Mouse (Mus musculus): ENCODE measurements around the gene Scg2. TPM values are rescaled to one million over a fixed set of nuclear protein-coding genes. Genes with fewer than 3 reads are reported as not detected.

The Scg2 gene
- polyA plus RNA-seq, 1 experiment from 2014 or later = 7.9 TPM

DNA sequence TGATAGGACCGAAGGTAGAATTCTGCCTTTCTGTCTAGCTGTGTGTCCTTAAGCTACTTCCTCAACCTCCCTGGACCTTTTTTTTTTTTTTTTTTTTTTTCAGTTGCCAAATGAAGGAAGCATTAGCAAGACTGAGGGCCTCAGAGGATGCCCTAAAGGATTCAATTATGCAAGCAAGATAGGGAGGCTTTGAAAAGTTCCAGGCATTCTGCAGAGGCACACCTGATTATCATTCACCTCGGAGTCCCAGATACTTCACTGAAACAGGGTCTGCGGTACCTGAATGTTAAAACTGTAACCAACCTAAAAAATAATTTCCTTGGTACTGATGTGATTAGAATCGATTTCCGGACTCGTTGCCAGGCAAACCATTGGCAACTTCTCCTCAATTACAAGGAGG is 10.0 kb upstream of the Scg2 start:
- 23% methylated on average over 6 of the region's 6 CpGs for WGBS
- Histone ChIP-seq H3K4me1 (ENCODE audit: control insufficient read depth, insufficient read depth, low read length) (no peaks in the 10 kb centered on the region), H3K9me3 (replicated peaks; ENCODE audit: control insufficient read depth, low read length) (no peaks in the 10 kb centered on the region), H3K4me3 (replicated peaks; ENCODE audit: low read length) (no peak overlapping the region), H3K9ac (ENCODE audit: low read length) (no peak overlapping the region), H3K27ac (ENCODE audit: low read length) (no peak overlapping the region), H3K4me2 (ENCODE audit: low read depth, low read length) (no peak overlapping the region), H3K36me3 (ENCODE audit: control insufficient read depth, insufficient read depth, low read length) (no peaks in the 10 kb centered on the region), H3K27me3 (ENCODE audit: control insufficient read depth, insufficient read depth, low read length) (no peaks in the 10 kb centered on the region)
- no peak for ATAC-seq (ENCODE audit: insufficient read depth, low FRiP score)

DNA sequence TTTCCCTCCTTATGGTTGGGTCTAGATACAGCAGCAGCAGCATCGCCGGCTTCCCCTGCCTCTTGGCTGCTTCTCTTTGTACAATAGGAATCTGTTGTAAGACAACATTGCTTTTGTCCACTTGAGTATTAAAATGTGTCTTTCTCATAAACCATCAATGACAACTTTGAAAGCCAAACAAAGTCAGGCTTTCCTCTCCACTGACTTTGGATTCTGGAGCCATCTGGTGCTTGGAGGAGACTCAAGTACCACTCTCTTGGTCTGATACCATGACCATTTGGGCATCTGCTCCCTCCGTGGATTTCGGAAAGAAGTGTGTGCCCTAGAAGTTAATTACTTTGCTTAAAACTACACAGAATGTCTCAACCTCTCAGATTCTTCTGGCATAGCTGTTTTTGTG is 5.7 kb upstream of the Scg2 start:
- no peak overlapping the region for H3K9ac ChIP-seq (ENCODE audit: low read length)
- no peak for ATAC-seq (ENCODE audit: insufficient read depth, low FRiP score)
- no peak overlapping the region for H3K4me2 ChIP-seq (ENCODE audit: low read depth, low read length)
- H3K9me3 ChIP-seq (replicated peaks; ENCODE audit: control insufficient read depth, low read length) = no peaks in the 10 kb centered on the region
- no peaks in the 10 kb centered on the region for H3K4me1 ChIP-seq (ENCODE audit: control insufficient read depth, insufficient read depth, low read length)
- no peaks in the 10 kb centered on the region for H3K27me3 ChIP-seq (ENCODE audit: control insufficient read depth, insufficient read depth, low read length)
- no peak overlapping the region for H3K27ac ChIP-seq (ENCODE audit: low read length)
- 77% methylated on average over 4 of the region's 4 CpGs for WGBS
- H3K36me3 ChIP-seq (ENCODE audit: control insufficient read depth, insufficient read depth, low read length) = no peaks in the 10 kb centered on the region
- no peak overlapping the region for H3K4me3 ChIP-seq (replicated peaks; ENCODE audit: low read length)

DNA sequence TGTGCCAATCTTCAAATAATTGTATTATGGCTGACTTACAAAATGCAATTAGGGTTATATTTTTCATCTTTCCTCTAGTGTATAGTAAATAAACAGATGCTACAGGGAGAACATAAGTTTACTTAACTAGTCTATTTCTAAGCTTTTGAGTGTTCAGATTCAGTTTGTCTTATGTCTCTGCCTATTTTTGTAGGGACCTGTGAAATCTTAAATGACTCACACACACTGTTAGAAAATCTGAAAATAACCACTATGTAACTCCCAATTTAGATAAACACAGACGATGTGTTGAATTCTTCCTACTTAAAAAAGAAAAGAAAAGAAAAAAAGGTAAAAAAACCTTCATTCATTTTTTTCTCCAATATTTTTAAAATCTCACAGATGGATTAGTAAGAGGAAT is 2.2 kb downstream of the Scg2 start:
- Histone ChIP-seq H3K4me1 (ENCODE audit: control insufficient read depth, insufficient read depth, low read length) (no peaks in the 10 kb centered on the region), H3K4me2 (ENCODE audit: low read depth, low read length) (no peak overlapping the region), H3K36me3 (ENCODE audit: control insufficient read depth, insufficient read depth, low read length) (no peaks in the 10 kb centered on the region), H3K9ac (ENCODE audit: low read length) (no peak overlapping the region), H3K4me3 (replicated peaks; ENCODE audit: low read length) (no peak overlapping the region), H3K9me3 (replicated peaks; ENCODE audit: control insufficient read depth, low read length) (no peaks in the 10 kb centered on the region), H3K27me3 (ENCODE audit: control insufficient read depth, insufficient read depth, low read length) (no peaks in the 10 kb centered on the region), H3K27ac (ENCODE audit: low read length) (no peak overlapping the region)
- WGBS = 79% methylated on average over 1 of the region's 1 CpGs
- ATAC-seq (ENCODE audit: insufficient read depth, low FRiP score) = no peak

DNA sequence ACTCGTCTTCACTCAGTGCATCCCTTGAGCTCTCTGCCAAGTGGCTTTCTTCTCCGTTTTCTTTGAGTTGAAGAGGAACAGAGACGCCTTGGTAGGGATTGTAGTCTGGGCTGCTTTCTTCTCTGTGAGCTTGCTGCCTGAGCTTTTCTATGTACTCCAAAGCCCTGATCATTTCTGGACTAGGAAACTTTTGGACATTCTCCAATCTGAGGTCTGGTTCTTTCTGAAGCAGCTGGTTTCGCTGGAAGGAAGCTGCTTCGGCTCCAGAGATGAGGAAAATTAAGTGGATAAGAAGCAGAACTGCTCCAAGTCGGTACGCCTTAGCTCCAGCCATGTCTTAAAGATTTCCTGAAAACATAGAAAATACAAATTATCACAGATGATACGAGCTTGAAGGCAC is 3.2 kb downstream of the Scg2 start:
- Histone ChIP-seq H3K4me3 (replicated peaks; ENCODE audit: low read length) (no peak overlapping the region), H3K36me3 (ENCODE audit: control insufficient read depth, insufficient read depth, low read length) (no peaks in the 10 kb centered on the region), H3K9ac (ENCODE audit: low read length) (no peak overlapping the region), H3K4me1 (ENCODE audit: control insufficient read depth, insufficient read depth, low read length) (no peaks in the 10 kb centered on the region), H3K27me3 (ENCODE audit: control insufficient read depth, insufficient read depth, low read length) (no peaks in the 10 kb centered on the region), H3K4me2 (ENCODE audit: low read depth, low read length) (no peak overlapping the region), H3K9me3 (replicated peaks; ENCODE audit: control insufficient read depth, low read length) (no peaks in the 10 kb centered on the region), H3K27ac (ENCODE audit: low read length) (no peak overlapping the region)
- ATAC-seq (ENCODE audit: insufficient read depth, low FRiP score) = no peak
- 75% methylated on average over 8 of the region's 8 CpGs for WGBS

DNA sequence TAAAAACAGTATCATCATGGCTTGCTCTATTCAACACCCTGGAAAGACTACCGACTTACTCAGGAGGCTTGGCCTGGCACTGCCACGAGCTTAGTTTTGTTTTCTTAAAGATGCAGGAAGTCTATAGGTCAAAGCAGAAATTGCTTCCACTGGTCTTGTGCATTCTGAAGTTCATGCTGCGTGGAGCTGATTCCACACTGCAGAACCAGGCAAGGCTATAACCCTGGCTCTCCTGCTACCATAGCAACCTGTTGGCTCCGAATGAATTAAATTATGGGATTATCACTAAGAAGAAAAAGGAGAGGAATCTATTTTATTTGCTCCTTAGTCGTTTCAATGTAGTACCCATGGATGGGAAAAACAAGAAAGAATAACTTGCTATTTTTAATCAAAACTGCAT is 10.9 kb downstream of the Scg2 start:
- Histone ChIP-seq H3K9ac (ENCODE audit: low read length) (no peak overlapping the region), H3K4me2 (ENCODE audit: low read depth, low read length) (no peak overlapping the region), H3K27ac (ENCODE audit: low read length) (no peak overlapping the region), H3K9me3 (replicated peaks; ENCODE audit: control insufficient read depth, low read length) (no peaks in the 10 kb centered on the region), H3K4me3 (replicated peaks; ENCODE audit: low read length) (no peak overlapping the region), H3K27me3 (ENCODE audit: control insufficient read depth, insufficient read depth, low read length) (no peaks in the 10 kb centered on the region), H3K36me3 (ENCODE audit: control insufficient read depth, insufficient read depth, low read length) (no peaks in the 10 kb centered on the region), H3K4me1 (ENCODE audit: control insufficient read depth, insufficient read depth, low read length) (no peaks in the 10 kb centered on the region)
- no peak for ATAC-seq (ENCODE audit: insufficient read depth, low FRiP score)
- WGBS = 58% methylated on average over 5 of the region's 5 CpGs

DNA sequence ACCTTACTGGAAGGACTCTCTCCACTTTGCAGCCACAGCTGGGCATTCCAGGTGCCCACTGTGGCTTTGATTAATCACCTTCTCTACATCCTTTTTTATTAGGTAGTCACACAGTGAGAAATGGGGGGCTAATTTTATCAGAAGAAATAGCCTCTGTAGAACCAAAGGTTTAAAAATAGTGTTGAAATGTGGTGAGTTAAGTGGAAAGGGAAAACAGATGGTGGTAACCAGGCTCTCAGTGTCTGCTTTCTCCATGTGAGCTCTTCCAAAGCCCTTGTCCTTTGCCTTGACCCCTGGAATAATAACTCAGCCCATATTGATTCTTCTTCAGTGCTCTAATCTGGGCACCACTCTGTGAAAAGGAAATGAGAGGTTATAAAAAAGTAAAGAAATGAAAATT is 24.4 kb downstream of the Scg2 start:
- no peak for ATAC-seq (ENCODE audit: insufficient read depth, low FRiP score)
- Histone ChIP-seq H3K27me3 (ENCODE audit: control insufficient read depth, insufficient read depth, low read length) (no peaks in the 10 kb centered on the region), H3K36me3 (ENCODE audit: control insufficient read depth, insufficient read depth, low read length) (no peaks in the 10 kb centered on the region), H3K9me3 (replicated peaks; ENCODE audit: control insufficient read depth, low read length) (no peaks in the 10 kb centered on the region), H3K9ac (ENCODE audit: low read length) (no peak overlapping the region), H3K4me2 (ENCODE audit: low read depth, low read length) (no peak overlapping the region), H3K4me1 (ENCODE audit: control insufficient read depth, insufficient read depth, low read length) (no peaks in the 10 kb centered on the region), H3K4me3 (replicated peaks; ENCODE audit: low read length) (no peak overlapping the region), H3K27ac (ENCODE audit: low read length) (no peak overlapping the region)

DNA sequence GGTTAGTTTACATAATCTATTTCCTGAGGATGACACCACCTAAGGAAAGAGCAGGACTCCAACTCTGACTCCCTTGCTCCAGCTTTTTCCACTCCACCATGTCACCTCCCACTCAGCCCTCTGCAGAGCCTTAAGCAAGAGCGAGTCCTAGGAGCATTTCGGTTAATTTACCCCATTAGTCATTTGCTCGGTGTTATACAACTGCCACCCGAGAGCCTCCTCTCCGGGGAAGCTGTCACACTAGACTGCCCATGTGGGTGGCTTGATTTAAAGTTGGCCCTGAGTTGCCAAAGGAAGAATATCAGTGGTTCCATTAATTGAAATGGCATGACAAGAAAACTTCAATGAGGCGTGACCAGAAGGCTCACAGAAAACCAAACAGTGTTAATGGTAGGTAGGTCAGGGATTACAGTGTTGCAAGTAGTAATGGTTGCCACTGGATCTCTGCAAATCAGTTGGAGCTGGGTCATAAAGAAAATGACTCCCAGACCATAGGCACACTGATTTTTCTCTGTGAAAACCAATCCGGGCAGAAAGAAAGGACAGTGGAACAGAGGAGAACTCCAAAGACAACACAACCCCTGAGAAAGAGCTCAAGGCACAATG is 33.5 kb downstream of the Scg2 start:
- no peak overlapping the region for H3K4me2 ChIP-seq (ENCODE audit: low read depth, low read length)
- H3K27ac ChIP-seq (ENCODE audit: low read length) = no peak overlapping the region
- H3K36me3 ChIP-seq (ENCODE audit: control insufficient read depth, insufficient read depth, low read length) = no peaks in the 10 kb centered on the region
- H3K4me3 ChIP-seq (replicated peaks; ENCODE audit: low read length) = no peak overlapping the region
- no peaks in the 10 kb centered on the region for H3K4me1 ChIP-seq (ENCODE audit: control insufficient read depth, insufficient read depth, low read length)
- no peak overlapping the region for H3K9ac ChIP-seq (ENCODE audit: low read length)
- WGBS = 59% methylated on average over 7 of the region's 7 CpGs
- no peak for ATAC-seq (ENCODE audit: insufficient read depth, low FRiP score)
- no peaks in the 10 kb centered on the region; the same call in 1 of the 2 replicates for H3K9me3 ChIP-seq (replicated peaks; ENCODE audit: control insufficient read depth, low read length)
- no peaks in the 10 kb centered on the region for H3K27me3 ChIP-seq (ENCODE audit: control insufficient read depth, insufficient read depth, low read length)

DNA sequence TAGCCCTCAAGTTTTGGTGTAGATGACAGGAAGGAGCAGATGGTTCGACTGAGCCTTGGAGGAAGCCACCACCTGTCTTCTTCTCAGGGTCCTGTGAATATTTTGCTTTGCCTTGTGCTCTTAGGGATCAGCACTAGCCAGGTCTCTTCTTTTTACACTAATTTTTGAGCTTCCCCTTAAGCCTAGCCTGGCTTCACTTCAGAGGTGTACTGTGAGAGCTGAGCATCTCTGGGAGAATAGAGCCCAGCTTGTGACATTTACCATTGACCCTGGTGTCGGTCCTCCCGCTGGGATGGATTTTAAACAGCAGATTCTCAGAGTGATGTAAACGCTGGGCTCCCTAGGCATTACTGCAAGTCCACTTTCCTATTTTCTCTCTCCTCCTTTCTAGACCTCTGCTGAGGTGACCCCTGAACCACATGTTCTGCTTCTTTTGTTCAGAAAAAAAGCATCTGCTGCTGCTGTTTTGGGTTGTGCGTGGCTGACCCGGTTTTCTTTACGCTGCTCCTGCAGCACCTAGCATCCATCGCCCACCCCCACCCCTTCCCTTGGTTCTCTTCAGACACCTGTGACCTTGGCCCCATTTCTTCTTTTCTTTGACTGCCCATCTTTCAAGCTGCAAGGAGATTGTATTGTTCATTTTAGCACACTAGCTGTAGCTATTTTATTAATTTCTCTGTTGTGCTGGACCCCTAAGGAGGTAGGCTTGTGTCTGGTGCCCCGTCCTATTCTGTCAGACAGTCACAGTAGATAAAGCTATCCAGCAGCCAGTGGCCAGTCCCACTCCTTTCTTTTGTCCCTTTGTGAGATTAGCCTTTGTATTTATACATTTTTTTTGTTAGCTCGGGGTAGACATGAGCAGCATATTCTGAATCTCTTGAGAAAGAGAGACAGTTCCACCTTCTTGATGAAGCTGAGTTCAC is 38.6 kb downstream of the Scg2 start:
- H3K27me3 ChIP-seq (ENCODE audit: control insufficient read depth, insufficient read depth, low read length) = no peaks in the 10 kb centered on the region
- 50% methylated on average over 10 of the region's 10 CpGs for WGBS
- H3K27ac ChIP-seq (ENCODE audit: low read length) = no peak overlapping the region
- ATAC-seq (ENCODE audit: insufficient read depth, low FRiP score) = no peak
- no peaks in the 10 kb centered on the region for H3K4me1 ChIP-seq (ENCODE audit: control insufficient read depth, insufficient read depth, low read length)
- H3K9me3 ChIP-seq (replicated peaks; ENCODE audit: control insufficient read depth, low read length) = no peaks in the 10 kb centered on the region
- no peak overlapping the region for H3K4me2 ChIP-seq (ENCODE audit: low read depth, low read length)
- H3K4me3 ChIP-seq (replicated peaks; ENCODE audit: low read length) = no peak overlapping the region
- H3K36me3 ChIP-seq (ENCODE audit: control insufficient read depth, insufficient read depth, low read length) = no peaks in the 10 kb centered on the region
- no peak overlapping the region for H3K9ac ChIP-seq (ENCODE audit: low read length)

DNA sequence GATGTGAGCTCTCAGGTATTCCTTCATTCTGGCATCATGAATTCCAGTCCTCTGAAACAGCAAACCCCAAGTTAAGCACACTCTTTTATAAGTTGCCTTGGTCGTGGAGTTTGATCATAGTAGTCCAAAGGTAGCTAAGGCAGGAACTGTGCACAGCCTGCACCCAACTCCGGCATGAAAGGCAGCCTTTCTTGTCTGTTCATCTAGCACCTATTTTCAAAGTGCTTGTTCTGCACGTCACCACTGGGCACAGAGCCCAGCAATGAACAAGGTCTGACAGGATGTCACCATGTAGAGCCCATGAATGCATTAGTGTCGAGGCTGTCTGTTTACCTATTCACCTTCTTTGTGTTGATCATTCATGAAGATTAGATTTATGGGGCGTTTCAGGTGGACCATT is 39.6 kb downstream of the Scg2 start:
- Histone ChIP-seq H3K9ac (ENCODE audit: low read length) (no peak overlapping the region), H3K4me2 (ENCODE audit: low read depth, low read length) (no peak overlapping the region), H3K36me3 (ENCODE audit: control insufficient read depth, insufficient read depth, low read length) (no peaks in the 10 kb centered on the region), H3K27me3 (ENCODE audit: control insufficient read depth, insufficient read depth, low read length) (no peaks in the 10 kb centered on the region), H3K4me3 (replicated peaks; ENCODE audit: low read length) (no peak overlapping the region), H3K27ac (ENCODE audit: low read length) (no peak overlapping the region), H3K9me3 (replicated peaks; ENCODE audit: control insufficient read depth, low read length) (no peaks in the 10 kb centered on the region), H3K4me1 (ENCODE audit: control insufficient read depth, insufficient read depth, low read length) (no peaks in the 10 kb centered on the region)
- ATAC-seq (ENCODE audit: insufficient read depth, low FRiP score) = no peak
- 63% methylated on average over 5 of the region's 5 CpGs for WGBS
